Mouse (Mus musculus) large intestine, adult 2 months (tissue): ENCODE data around the gene Elp5. TPM values are rescaled to one million over a fixed set of nuclear protein-coding genes. Genes with fewer than 3 reads are reported as not detected.

ENCODE experiments used
- DNase-seq: peaks from one replicate; pipeline ENCODE4 v3.0.0-alpha.2; 2012; ENCODE audit warnings: low read depth, low spot score
- WGBS: fragments of 180-500 bp; shearing (Covaris S2); methylation state at CpG from one replicate; pipeline ENCODE4 v1.1.7; 2018; 5-methylcytosine and 5-hydroxymethylcytosine counted together
- polyA plus RNA-seq: library from polyadenylated mRNA; depleted of rRNA; stranded (reverse); fragments of >200 nt; gene quantifications from 2 replicates; pipeline ENCODE4 v1.2.3, GENCODE M21; 2012; rRNA removed

Elp5 gene
- polyA plus RNA-seq, 1 experiment, result 78.1 TPM

DNA sequence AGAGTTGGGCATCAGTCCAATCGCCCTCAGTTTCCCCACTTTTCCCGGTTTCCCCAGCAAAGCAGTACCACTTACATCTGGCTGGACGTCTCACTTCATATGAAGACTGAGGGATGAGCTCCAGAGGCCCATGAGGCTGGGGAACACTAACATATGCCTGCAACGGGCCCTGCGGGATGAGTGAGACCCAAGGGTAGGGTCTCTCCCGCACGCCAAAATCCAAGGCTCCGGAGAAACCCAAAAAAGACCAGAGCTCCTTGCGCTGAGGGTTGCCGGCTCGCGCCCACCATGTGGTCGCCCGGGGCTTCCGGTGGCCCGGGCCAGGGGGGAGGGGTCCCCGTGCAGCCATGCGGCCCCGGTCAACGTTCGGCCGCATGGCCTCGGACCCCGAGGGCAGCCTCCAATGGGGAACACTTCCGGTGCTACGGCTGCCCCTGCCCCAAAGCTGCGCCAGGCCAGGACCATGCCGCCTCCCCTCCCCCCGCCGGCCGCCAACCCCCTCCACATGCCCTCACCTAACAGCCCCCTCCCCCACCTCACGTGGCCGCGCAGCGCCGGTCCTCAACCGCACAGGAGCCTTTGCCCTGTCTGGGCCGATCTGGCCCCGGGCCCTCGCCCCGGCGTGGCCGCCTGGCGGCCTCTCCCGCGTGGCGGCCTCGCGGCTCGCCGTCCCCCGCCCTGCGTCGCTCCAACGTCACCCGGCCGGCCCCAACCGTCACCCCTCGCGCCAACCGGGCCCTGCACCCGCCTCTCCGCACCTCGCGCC, 61.9 kb downstream of the Elp5 start:
- under 1% methylated on average over 65 of the region's 65 CpGs for WGBS
- DNase-seq, result no peak

DNA sequence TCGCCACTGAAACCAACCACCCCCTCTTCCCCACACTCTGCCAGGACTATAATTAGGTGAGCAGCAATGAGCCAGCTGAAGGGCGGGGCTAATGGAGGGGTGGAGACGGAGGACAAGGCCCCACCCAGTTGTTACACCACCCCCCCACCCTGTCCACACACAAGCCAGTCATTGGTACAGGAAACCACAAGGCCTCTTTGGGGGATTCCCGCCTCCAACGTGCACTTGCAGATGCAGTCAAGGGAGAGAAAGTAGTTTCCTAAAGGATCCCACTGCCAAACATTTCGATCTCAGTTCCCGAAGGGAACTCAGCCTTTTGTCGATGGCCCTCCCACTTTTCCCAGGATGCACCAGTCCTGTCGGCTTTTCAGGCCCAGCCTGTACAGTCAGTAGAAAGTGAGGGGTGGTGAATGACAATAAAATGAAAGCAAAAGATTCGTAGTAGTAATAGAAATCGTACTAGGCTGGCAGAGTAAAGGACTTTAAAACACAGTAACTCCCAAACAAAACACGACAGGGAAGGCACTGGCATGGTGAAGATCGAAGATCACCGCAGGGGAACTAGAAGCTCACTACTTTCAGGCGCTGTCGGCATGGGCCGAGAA, 62.6 kb downstream of the Elp5 start:
- DNase-seq, result no peak
- WGBS, result under 1% methylated on average over 17 of the region's 17 CpGs

DNA sequence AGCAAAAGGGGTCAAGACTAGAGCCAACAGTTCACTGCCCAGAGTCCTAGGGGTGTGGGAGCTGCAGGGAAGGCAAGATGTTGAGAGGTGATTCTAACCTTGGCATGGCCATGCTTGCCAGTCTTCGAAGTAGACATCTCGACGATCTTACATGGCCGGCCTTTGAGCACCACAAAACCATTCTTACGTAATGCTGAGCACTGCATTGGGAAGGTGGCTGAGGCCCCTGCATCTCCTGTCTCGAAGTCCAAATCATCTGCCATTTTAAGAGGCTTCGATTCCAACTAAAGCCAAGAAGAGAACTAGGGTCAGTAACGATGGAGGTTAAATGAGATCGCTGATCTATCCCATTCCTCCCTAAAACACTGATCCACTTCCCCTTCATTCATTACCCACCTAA, 63.3 kb downstream of the Elp5 start:
- no peak for DNase-seq
- 49% methylated on average over 9 of the region's 9 CpGs for WGBS

Other genes with a start within 250 kb of the Elp5 start
- 17.5 and 33.3 TPM in 2 replicates for gene Polr2a, start 223.9 kb downstream of the Elp5 start, polyA plus RNA-seq
- 0.07 TPM in 1 of 2 replicates, not detected in the other for gene Slc35g3, start 220.5 kb downstream of the Elp5 start, polyA plus RNA-seq
- 7.5 and 10.7 TPM in 2 replicates for gene Zbtb4, start 216.6 kb downstream of the Elp5 start, polyA plus RNA-seq
- gene Chrnb1, start 186.6 kb downstream of the Elp5 start, polyA plus RNA-seq, result 7.3 and 10.3 TPM in 2 replicates
- gene Fgf11, start 180.7 kb downstream of the Elp5 start, polyA plus RNA-seq, result 2.8 and 4.4 TPM in 2 replicates
- gene Tmem102, start 176.9 kb downstream of the Elp5 start, polyA plus RNA-seq, result 38.7 and 39.1 TPM in 2 replicates
- gene Gm39566, start 167.2 kb downstream of the Elp5 start, polyA plus RNA-seq, result not detected in 2 replicates
- not detected in 2 replicates for gene Spem2, start 164.1 kb downstream of the Elp5 start, polyA plus RNA-seq
- 0.12 TPM in 1 of 2 replicates, not detected in the other for gene Spem1, start 160.3 kb downstream of the Elp5 start, polyA plus RNA-seq
- 5.1 and 7.0 TPM in 2 replicates for gene Nlgn2, start 144.7 kb downstream of the Elp5 start, polyA plus RNA-seq
- gene Tmem256, start 144.0 kb downstream of the Elp5 start, polyA plus RNA-seq, result 194 and 208 TPM in 2 replicates
- gene Plscr3, start 136.1 kb downstream of the Elp5 start, polyA plus RNA-seq, result 31.6 and 36.1 TPM in 2 replicates
- gene Tnk1, start 123.8 kb downstream of the Elp5 start, polyA plus RNA-seq, result 28.8 and 34.4 TPM in 2 replicates
- not detected in 2 replicates for gene Tmem95, start 104.5 kb downstream of the Elp5 start, polyA plus RNA-seq
- gene Kctd11, start 101.1 kb downstream of the Elp5 start, polyA plus RNA-seq, result 1.8 and 3.0 TPM in 2 replicates
- gene Acap1, start 87.0 kb downstream of the Elp5 start, polyA plus RNA-seq, result 16.1 and 16.4 TPM in 2 replicates
- gene 2810408A11Rik, start 81.5 kb downstream of the Elp5 start, polyA plus RNA-seq, result 3.0 and 3.8 TPM in 2 replicates
- 24.4 and 36.7 TPM in 2 replicates for gene Neurl4, start 81.4 kb downstream of the Elp5 start, polyA plus RNA-seq
- 69.2 and 79.9 TPM in 2 replicates for gene Gps2, start 68.6 kb downstream of the Elp5 start, polyA plus RNA-seq
- 619 and 694 TPM in 2 replicates for gene Eif5a, start 60.6 kb downstream of the Elp5 start, polyA plus RNA-seq
- 14.7 and 16.5 TPM in 2 replicates for gene Ybx2, start 46.7 kb downstream of the Elp5 start, polyA plus RNA-seq
- gene Slc2a4, start 34.3 kb downstream of the Elp5 start, polyA plus RNA-seq, result 27.4 and 27.5 TPM in 2 replicates
- 1,377 and 1,643 TPM in 2 replicates for gene Cldn7, start 17.7 kb downstream of the Elp5 start, polyA plus RNA-seq
- gene Ctdnep1, start 1.4 kb downstream of the Elp5 start, polyA plus RNA-seq, result 134 and 154 TPM in 2 replicates
- 527 and 719 TPM in 2 replicates for gene Gabarap, start 8.6 kb upstream of the Elp5 start, polyA plus RNA-seq
- 16.3 and 17.3 TPM in 2 replicates for gene Phf23, start 13.3 kb upstream of the Elp5 start, polyA plus RNA-seq
- 5.5 and 5.8 TPM in 2 replicates for gene Dvl2, start 18.1 kb upstream of the Elp5 start, polyA plus RNA-seq
- gene Acadvl, start 32.9 kb upstream of the Elp5 start, polyA plus RNA-seq, result 92.8 and 125 TPM in 2 replicates
- gene Dlg4, start 34.4 kb upstream of the Elp5 start, polyA plus RNA-seq, result 5.1 and 5.9 TPM in 2 replicates
- gene Asgr1, start 71.6 kb upstream of the Elp5 start, polyA plus RNA-seq, result not detected in 2 replicates
- 0.25 and 0.32 TPM in 2 replicates for gene Asgr2, start 110.1 kb upstream of the Elp5 start, polyA plus RNA-seq
- gene Mgl2, start 147.8 kb upstream of the Elp5 start, polyA plus RNA-seq, result 3.5 and 5.2 TPM in 2 replicates
- gene Clec10a, start 173.7 kb upstream of the Elp5 start, polyA plus RNA-seq, result 1.4 and 2.9 TPM in 2 replicates
- 4.5 and 5.3 TPM in 2 replicates for gene Slc16a11, start 230.2 kb upstream of the Elp5 start, polyA plus RNA-seq
- gene Slc16a13, start 238.5 kb upstream of the Elp5 start, polyA plus RNA-seq, result 3.8 and 5.3 TPM in 2 replicates
- 1.2 and 1.5 TPM in 2 replicates for gene Bcl6b, start 247.3 kb upstream of the Elp5 start, polyA plus RNA-seq